Mouse (Mus musculus) embryonic fibroblast, embryonic 13.5 days (primary cell): ENCODE measurements at regions not wholly inside any gene's neighbourhood (a gene's known extent, or its start where the extent isn't known, plus 50 kb on each side); places are given as distances from the start of the nearest gene placed in this dataset.

Source experiments
- CTCF ChIP-seq: IDR thresholded peaks from 2 replicates; pipeline ENCODE4 v1.5.1; 2011; ENCODE audit warnings: mild to moderate bottlenecking, control low read depth, low read length, moderate library complexity, borderline replicate concordance; ENCODE audit not compliant: insufficient read depth
- POLR2A ChIP-seq: IDR thresholded peaks from 2 replicates; pipeline ENCODE4 v1.6.1; 2011; ENCODE audit warnings: low read depth, mild to moderate bottlenecking, control low read depth, low read length, moderate library complexity

DNA sequence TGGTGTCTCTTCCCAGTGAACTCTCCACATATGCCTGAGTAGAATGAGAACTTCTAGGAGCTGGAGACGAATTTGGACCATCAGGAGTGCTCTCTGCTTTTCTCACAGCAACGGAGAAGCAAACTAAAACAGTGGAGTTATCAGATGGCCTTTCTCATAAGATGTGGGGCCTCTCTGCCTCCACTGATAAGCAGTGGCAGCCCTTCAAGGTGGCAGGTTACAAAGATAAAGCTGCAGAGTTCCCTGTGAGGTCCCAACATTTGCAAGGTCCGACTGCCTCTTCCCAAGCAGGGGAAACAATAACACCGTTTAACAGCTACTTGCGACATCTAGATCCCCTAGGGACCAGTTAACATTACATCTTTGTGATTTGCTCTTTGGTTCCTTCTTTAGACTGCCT is 71.5 kb upstream of the Smyd2 start:
- no peak for TF ChIP-seq POLR2A
- TF ChIP-seq CTCF, result no peak
